Mouse (Mus musculus) myocyte (in vitro differentiated cells): ENCODE measurements around the gene Gucy2e.
A peak's percentile ranks its signal among the peaks of the same experiment; 100 is the strongest.

Experiments
- CEBPB ChIP-seq: IDR thresholded peaks from 2 replicates; pipeline ENCODE4 v1.6.1; 2011; ENCODE audit warnings: mild to moderate bottlenecking, moderate library complexity; ENCODE audit not compliant: poor library complexity, insufficient read depth, severe bottlenecking
- E2F4 ChIP-seq: IDR thresholded peaks from one replicate; pipeline ENCODE4 v1.6.1; 2011; ENCODE audit warnings: mild to moderate bottlenecking, control low read depth, moderate library complexity; ENCODE audit not compliant: insufficient read depth
- MAX ChIP-seq: IDR thresholded peaks from one replicate; pipeline ENCODE4 v1.6.1; 2011; ENCODE audit warnings: low read depth, mild to moderate bottlenecking, control low read depth
- MYOD1 ChIP-seq, 3 experiments: IDR thresholded peaks; one replicate each; pipeline ENCODE4 v1.6.1; 2011; ENCODE audit warnings: control low read depth in 2 of 3, low read depth in 2 of 3, mild to moderate bottlenecking in 2 of 3, moderate library complexity in 1 of 3; ENCODE audit not compliant: insufficient read length in 2 of 3, control insufficient read depth in 1 of 3
- MYOG ChIP-seq, 3 experiments: IDR thresholded peaks; one replicate each; pipeline ENCODE4 v1.6.1; 2011; ENCODE audit warnings: control low read depth in 2 of 3, low read depth in 2 of 3, mild to moderate bottlenecking in 2 of 3; ENCODE audit not compliant: insufficient read length in 2 of 3, control insufficient read depth in 1 of 3, insufficient read depth in 1 of 3
- POLR2A ChIP-seq: IDR thresholded peaks from one replicate; pipeline ENCODE4 v1.6.1; 2011; ENCODE audit warnings: low read depth, mild to moderate bottlenecking, control low read depth, moderate library complexity; ENCODE audit not compliant: insufficient read length
- POLR2AphosphoS2 ChIP-seq: IDR thresholded peaks from one replicate; pipeline ENCODE4 v1.6.1; 2011; ENCODE audit warnings: low read depth, control low read depth; ENCODE audit not compliant: insufficient read length
- REST ChIP-seq: IDR thresholded peaks from one replicate; pipeline ENCODE4 v1.6.1; 2011; ENCODE audit warnings: mild to moderate bottlenecking, control low read depth, moderate library complexity; ENCODE audit not compliant: insufficient read depth, insufficient read length
- TCF12 ChIP-seq: IDR thresholded peaks from one replicate; pipeline ENCODE4 v1.6.1; 2011; ENCODE audit warnings: mild to moderate bottlenecking, control low read depth; ENCODE audit not compliant: poor library complexity, insufficient read depth, severe bottlenecking
- TCF3 ChIP-seq: IDR thresholded peaks from one replicate; pipeline ENCODE4 v1.6.1; 2011; ENCODE audit warnings: low read depth, control low read depth; ENCODE audit not compliant: insufficient read length
- USF1 ChIP-seq: IDR thresholded peaks from one replicate; pipeline ENCODE4 v1.6.1; 2011; ENCODE audit warnings: low read depth, mild to moderate bottlenecking, control low read depth, moderate library complexity

DNA sequence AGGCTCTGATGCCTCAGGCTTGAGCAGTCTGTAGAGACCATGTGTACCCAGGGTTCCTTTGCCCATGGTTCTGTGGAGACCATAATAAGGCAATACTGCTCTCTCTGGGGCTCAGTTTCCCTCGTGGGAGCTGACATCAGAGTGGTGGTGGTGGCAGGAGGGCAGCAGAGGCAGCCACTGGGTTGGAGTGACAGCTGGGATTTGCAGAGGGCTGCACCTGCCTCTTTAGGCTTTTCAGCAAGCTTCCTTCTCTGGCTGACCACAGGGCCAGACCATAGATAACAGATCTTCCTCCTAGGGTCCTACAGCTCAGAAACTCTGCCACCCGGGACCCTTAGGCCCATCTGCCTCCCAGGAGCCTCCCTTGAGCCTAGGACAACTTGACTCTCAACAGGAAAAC, 20.2 kb upstream of the Gucy2e start:
- TF ChIP-seq POLR2A (no peak), MAX (no peak), E2F4 (no peak), MYOG (IDR thresholded peaks at IDR 0.05; ENCODE audit: control insufficient read depth in 1 of 3, insufficient read depth in 1 of 3, insufficient read length in 2 of 3, low read depth in 2 of 3) (peak in 1 of 3 experiments; percentile 69), TCF12 (no peak), MYOD1 (IDR thresholded peaks at IDR 0.05; ENCODE audit: control insufficient read depth in 1 of 3, insufficient read length in 2 of 3, low read depth in 2 of 3) (peak in 2 of 3 experiments; percentile 59 to 63), CEBPB (no peak), REST (no peak), USF1 (no peak), TCF3 (no peak), POLR2AphosphoS2 (no peak)
